Mouse (Mus musculus) midbrain, embryonic 12.5 days (tissue): ENCODE data around the gene Ssbp1. TPM values are rescaled to one million over a fixed set of nuclear protein-coding genes. Genes with fewer than 3 reads are reported as not detected.

Experiments used
- ATAC-seq: fragments of 200-750 bp; cut with Nextera tagmentation; 2 replicates; pipeline ENCODE4 v1.8.0; 2017; ENCODE audit warnings: low read depth, moderate TSS enrichment, moderate library complexity; ENCODE audit not compliant: low FRiP score
- H3K27ac ChIP-seq: fragments of 300-500 bp; sonication (generic); replicated peaks from 2 replicates; pipeline ENCODE4 v1.5.1; 2016; ENCODE audit warnings: mild to moderate bottlenecking
- H3K27me3 ChIP-seq: fragments of 300-500 bp; sonication (generic); 2 replicates; pipeline ENCODE4 v1.6.1; 2016; ENCODE audit warnings: mild to moderate bottlenecking
- H3K36me3 ChIP-seq: fragments of 300-500 bp; sonication (generic); 2 replicates; pipeline ENCODE4 v1.6.1; 2016
- H3K4me1 ChIP-seq: fragments of 300-500 bp; sonication (generic); 2 replicates; pipeline ENCODE4 v1.6.1; 2016
- H3K4me2 ChIP-seq: fragments of 300-500 bp; sonication (generic); replicated peaks from 2 replicates; pipeline ENCODE4 v1.6.1; 2016; ENCODE audit warnings: mild to moderate bottlenecking, moderate library complexity
- H3K4me3 ChIP-seq: fragments of 300-500 bp; sonication (generic); 2 replicates; pipeline ENCODE4 v1.5.1; 2016; ENCODE audit warnings: mild to moderate bottlenecking
- H3K9ac ChIP-seq: fragments of 300-500 bp; sonication (generic); replicated peaks from 2 replicates; pipeline ENCODE4 v1.6.1; 2016; ENCODE audit warnings: mild to moderate bottlenecking, moderate library complexity
- H3K9me3 ChIP-seq: fragments of 300-500 bp; sonication (generic); 2 replicates; pipeline ENCODE4 v1.6.1; 2016; ENCODE audit warnings: mild to moderate bottlenecking
- WGBS: fragments of 180-500 bp; shearing (Covaris S2); methylation state at CpG from one replicate; pipeline ENCODE4 v1.1.7; 2016; 5-methylcytosine and 5-hydroxymethylcytosine counted together
- polyA plus RNA-seq: library from polyadenylated mRNA; unstranded; fragments of >200 nt; fragmentation: Nextera tagmentation; extraction: Ambion mirVana; gene quantifications from 2 replicates; pipeline ENCODE4 v1.2.1, GENCODE M21; 2016

Gene Ssbp1
- 176 and 192 TPM in 2 replicates for polyA plus RNA-seq

DNA sequence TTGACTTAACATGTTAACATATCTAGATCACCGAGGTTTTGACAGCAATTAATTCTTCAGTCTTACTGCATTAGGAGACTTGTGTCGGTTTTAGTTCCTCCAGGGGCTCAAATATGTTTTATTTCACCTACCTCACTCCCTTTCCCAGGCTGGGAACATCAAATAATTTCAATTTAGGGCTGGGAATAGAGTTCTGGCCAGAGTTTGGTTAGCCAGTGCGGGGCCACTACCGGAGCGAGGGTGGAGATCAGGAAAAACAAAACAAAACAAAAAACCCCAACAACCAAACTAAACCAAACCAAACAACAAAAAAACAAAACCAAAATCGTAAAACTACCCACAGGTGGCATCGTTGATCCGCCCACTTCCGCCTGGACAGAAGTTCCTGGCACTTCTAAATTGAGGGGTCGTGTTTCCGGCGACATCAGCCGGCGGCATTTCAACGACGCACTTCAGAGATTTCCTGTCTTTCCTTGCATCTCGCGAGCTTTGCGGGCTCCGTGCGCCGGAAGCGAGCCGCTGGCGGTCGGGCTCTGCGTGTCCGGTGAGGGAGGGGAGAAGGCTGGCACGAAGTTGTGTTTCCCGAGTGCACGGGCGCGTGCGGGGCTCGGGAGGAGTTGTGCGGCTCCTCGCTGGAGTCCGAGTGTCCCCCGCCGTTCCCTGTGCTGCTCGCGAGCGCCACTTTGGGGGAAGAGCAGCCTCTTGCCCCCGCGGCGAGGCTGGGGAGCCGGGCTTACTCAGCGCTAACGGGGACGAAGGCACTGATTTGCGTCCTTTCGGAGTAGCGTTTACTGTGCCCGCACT lies at the start of gene Ssbp1:
Ssbp1 (plus strand) TSS at position 437 of the 804 bp plus-strand sequence.
- Histone ChIP-seq H3K36me3 (peaks cover 26% of the 10 kb centered on the region), H3K4me1 (peaks cover 9% of the 10 kb centered on the region), H3K4me3 (peak within 1 kb of the TSS; percentile 85), H3K9ac (peak within 1 kb of the TSS; percentile 81), H3K4me2 (peak within 1 kb of the TSS; percentile 65), H3K27me3 (no peaks in the 10 kb centered on the region), H3K9me3 (no peaks in the 10 kb centered on the region), H3K27ac (peak within 1 kb of the TSS; percentile 96)
- under 1% methylated on average over 54 of the region's 54 CpGs for WGBS
- ATAC-seq = peak; percentile 98

DNA sequence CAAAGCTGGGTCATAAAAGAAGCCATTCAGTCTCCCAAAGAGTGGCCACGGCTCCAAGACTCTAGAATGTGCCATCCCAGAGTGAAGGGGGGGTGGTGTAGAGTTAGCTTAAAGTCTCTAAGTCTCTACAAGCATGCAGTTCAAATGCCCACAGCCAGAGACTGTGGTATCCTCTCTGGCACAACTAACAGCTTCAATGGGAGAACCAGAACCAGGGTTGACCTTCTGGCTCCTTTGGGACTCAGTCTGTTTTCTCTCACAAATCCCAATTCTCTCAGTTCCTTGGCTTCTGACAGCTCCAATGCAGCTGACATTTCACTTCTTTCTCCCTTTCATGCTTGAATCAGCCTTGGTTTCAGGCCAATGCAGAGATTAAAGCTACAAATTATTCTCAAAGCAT lies 48.1 kb upstream of the Ssbp1 start:
- WGBS = 100% methylated on average over 1 of the region's 1 CpGs
- H3K27me3 ChIP-seq = no peaks in the 10 kb centered on the region
- H3K27ac ChIP-seq = no peak overlapping the region
- no peak for ATAC-seq
- no peak overlapping the region for H3K4me2 ChIP-seq
- no peak overlapping the region for H3K4me3 ChIP-seq
- no peaks in the 10 kb centered on the region for H3K4me1 ChIP-seq
- no peaks in the 10 kb centered on the region for H3K9me3 ChIP-seq
- H3K9ac ChIP-seq = no peak overlapping the region
- 0 out of 2 replicates have a peak, but pooled peaks cover 8% of the 10 kb centered on the region for H3K36me3 ChIP-seq

DNA sequence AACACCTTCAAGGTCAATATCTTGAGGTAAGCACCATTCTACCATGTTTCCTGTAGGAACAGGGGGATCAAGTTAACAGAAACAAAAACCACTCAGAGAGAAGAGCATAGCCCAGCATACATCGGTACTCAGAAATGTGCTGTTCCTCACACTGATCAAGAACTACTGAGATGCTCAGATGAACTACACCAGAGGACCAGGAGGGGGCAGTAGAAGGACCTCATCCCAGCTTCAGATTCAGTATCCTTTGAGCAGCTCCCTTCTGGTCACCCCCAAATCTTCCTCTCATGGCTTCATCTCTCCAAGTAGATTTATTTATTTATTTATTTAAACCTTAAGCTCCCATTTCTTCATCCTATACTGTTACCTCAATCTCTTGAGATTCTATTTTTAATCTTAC lies 47.4 kb upstream of the Ssbp1 start:
- H3K9me3 ChIP-seq = no peaks in the 10 kb centered on the region
- H3K27me3 ChIP-seq = no peaks in the 10 kb centered on the region
- no peaks in the 10 kb centered on the region for H3K4me1 ChIP-seq
- no peak overlapping the region for H3K9ac ChIP-seq
- H3K4me2 ChIP-seq = no peak overlapping the region
- no peak overlapping the region for H3K27ac ChIP-seq
- 60% methylated on average over 1 of the region's 1 CpGs for WGBS
- no peak overlapping the region for H3K4me3 ChIP-seq
- peak; percentile 41; the same call in 1 of the 2 replicates for ATAC-seq
- no peaks in the 10 kb centered on the region for H3K36me3 ChIP-seq

DNA sequence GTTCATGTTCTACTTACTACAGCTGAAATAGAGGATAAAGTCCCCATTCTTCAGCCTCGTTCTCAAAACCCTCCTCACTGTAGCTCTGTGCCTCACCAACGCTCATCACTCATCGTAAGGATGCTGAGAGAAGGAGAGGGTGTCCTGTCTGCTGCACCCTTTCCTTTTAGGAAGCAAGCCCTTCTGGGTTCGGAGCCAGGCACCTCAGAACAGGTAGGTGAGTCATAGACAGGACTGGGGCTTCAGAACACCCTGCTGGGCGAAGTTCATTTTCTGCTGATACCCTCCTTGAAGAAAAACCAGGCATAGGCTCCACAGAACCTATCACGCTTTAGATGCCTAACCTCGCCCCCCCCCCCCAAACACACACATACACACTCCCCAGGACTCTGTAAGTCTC lies 43.7 kb upstream of the Ssbp1 start:
- H3K36me3 ChIP-seq = no peaks in the 10 kb centered on the region
- H3K9ac ChIP-seq = no peak overlapping the region
- H3K27ac ChIP-seq = no peak overlapping the region
- 81% methylated on average over 7 of the region's 7 CpGs for WGBS
- H3K9me3 ChIP-seq = no peaks in the 10 kb centered on the region
- peaks cover 12% of the 10 kb centered on the region for H3K4me1 ChIP-seq
- no peak overlapping the region for H3K4me3 ChIP-seq
- no peak for ATAC-seq
- no peak overlapping the region for H3K4me2 ChIP-seq
- H3K27me3 ChIP-seq = no peaks in the 10 kb centered on the region

DNA sequence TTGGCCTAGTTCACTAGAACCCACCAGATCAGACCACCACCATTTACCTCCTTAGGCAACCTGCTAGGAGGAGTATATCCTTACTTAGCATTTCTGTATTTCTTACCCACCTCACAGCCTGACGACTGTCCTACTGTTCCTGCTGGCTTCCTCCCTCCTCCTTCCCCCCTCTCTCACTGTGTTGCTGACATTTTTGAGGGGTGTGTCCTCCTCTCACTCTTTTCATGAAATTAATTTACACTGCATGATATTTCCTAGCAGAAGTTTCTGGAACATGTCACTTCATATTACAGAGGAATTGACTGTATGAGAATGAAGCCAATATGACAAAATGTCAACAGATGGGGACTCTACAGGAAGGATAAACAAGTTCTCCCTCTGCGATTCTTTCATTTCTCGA lies 42.5 kb upstream of the Ssbp1 start:
- H3K4me1 ChIP-seq = peaks cover 15% of the 10 kb centered on the region
- H3K9me3 ChIP-seq = no peaks in the 10 kb centered on the region
- no peak for ATAC-seq
- no peaks in the 10 kb centered on the region for H3K27me3 ChIP-seq
- no peak overlapping the region for H3K27ac ChIP-seq
- H3K4me3 ChIP-seq = no peak overlapping the region
- H3K4me2 ChIP-seq = no peak overlapping the region
- no peaks in the 10 kb centered on the region for H3K36me3 ChIP-seq
- WGBS = 79% methylated on average over 3 of the region's 3 CpGs
- no peak overlapping the region for H3K9ac ChIP-seq

DNA sequence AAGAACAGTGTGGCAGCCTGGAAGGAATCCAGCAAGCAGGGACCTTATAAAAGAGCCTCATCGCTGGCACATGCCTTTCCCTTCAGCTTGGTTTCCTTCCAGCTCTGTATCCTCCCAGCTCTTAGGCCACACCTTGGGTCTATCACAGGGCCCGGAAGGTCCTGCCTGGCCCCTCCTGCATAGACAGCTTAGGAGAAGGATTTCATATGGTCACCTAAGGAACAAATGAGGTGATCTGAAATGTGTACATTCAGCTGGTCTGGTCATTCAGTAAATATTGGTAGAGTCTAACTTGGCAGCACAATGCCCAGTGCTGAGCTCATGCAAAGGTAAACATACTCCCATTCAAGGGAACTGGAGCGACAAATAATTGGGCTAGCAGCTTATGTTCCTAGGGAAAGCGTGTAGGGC lies 41.6 kb upstream of the Ssbp1 start:
- H3K4me2 ChIP-seq = no peak overlapping the region
- H3K4me3 ChIP-seq = no peak overlapping the region
- ATAC-seq = no peak
- no peaks in the 10 kb centered on the region for H3K36me3 ChIP-seq
- peaks cover 20% of the 10 kb centered on the region for H3K4me1 ChIP-seq
- H3K9me3 ChIP-seq = no peaks in the 10 kb centered on the region
- H3K27me3 ChIP-seq = no peaks in the 10 kb centered on the region
- WGBS = 59% methylated on average over 4 of the region's 4 CpGs
- H3K27ac ChIP-seq = no peak overlapping the region
- H3K9ac ChIP-seq = no peak overlapping the region

DNA sequence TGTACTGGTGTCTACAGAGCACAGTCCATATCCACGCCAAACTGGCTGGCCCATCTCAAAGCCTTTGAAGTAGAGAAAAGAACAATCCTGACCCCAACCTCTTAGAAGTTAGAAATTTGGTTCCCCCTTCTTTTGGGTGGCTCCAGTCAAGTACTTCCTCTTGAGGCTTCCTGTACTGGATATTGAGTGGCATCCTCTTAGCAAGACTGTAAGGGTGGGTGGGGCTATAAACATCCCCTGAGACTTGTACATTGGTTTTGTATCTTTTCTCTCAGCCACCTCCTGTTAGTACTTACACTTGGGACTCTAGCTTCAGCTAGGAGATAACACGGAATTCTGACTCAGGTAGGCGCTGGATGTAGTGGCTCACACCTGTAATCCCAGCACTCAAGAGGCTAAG lies 40.9 kb upstream of the Ssbp1 start:
- no peak overlapping the region for H3K9ac ChIP-seq
- no peak overlapping the region for H3K4me3 ChIP-seq
- no peak overlapping the region for H3K27ac ChIP-seq
- no peaks in the 10 kb centered on the region for H3K36me3 ChIP-seq
- H3K4me1 ChIP-seq = peaks cover 25% of the 10 kb centered on the region
- no peaks in the 10 kb centered on the region for H3K27me3 ChIP-seq
- WGBS = 84% methylated on average over 3 of the region's 3 CpGs
- ATAC-seq = no peak
- no peak overlapping the region for H3K4me2 ChIP-seq
- H3K9me3 ChIP-seq = no peaks in the 10 kb centered on the region

DNA sequence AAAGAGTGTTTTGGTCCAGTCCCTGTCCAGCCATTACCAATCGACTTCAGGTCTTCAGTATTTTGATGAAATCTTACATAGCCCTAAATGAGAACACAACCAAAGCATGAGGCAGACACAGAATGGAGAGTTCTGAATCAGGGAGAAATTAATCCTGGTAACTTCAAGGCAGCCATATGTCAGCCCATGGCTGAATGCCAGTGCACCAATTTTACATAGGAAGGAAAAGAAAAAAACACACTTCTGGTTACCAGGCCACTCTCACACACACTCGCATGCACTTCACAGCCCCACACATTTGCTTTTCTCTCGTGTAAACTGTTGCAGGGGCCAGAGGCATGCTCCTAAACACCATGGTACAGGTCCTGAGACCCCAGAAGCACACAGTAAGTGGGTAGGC lies 40.3 kb upstream of the Ssbp1 start:
- WGBS = 69% methylated on average over 3 of the region's 3 CpGs
- no peak for ATAC-seq
- H3K36me3 ChIP-seq = no peaks in the 10 kb centered on the region
- no peaks in the 10 kb centered on the region for H3K9me3 ChIP-seq
- no peak overlapping the region for H3K4me2 ChIP-seq
- no peak overlapping the region for H3K27ac ChIP-seq
- no peaks in the 10 kb centered on the region for H3K27me3 ChIP-seq
- no peak overlapping the region for H3K9ac ChIP-seq
- H3K4me3 ChIP-seq = no peak overlapping the region
- peaks cover 25% of the 10 kb centered on the region for H3K4me1 ChIP-seq

DNA sequence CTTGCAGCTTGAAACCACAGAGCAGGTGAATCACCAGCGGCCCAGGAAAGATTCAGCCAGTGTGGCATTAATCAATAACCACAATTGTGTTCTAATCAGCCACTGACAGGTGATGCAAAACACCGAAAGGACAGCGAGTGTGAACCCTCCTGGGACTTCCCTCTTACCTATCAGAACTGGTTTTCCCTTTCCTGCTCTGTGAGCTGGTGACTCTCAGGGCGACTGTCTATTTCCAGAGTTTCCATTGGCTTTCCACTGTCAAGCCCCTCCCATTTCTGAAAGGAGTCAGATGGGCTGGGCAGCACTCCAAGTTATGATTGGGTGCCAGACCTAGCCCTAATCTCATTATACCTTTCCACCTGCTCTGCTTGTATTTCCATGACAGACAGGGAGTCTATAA lies 39.8 kb upstream of the Ssbp1 start:
- Histone ChIP-seq H3K27ac (no peak overlapping the region), H3K4me2 (no peak overlapping the region), H3K9me3 (no peaks in the 10 kb centered on the region), H3K4me3 (no peak overlapping the region), H3K9ac (no peak overlapping the region), H3K4me1 (peaks cover 28% of the 10 kb centered on the region), H3K36me3 (no peaks in the 10 kb centered on the region), H3K27me3 (no peaks in the 10 kb centered on the region)
- ATAC-seq = no peak
- WGBS = 69% methylated on average over 4 of the region's 4 CpGs

DNA sequence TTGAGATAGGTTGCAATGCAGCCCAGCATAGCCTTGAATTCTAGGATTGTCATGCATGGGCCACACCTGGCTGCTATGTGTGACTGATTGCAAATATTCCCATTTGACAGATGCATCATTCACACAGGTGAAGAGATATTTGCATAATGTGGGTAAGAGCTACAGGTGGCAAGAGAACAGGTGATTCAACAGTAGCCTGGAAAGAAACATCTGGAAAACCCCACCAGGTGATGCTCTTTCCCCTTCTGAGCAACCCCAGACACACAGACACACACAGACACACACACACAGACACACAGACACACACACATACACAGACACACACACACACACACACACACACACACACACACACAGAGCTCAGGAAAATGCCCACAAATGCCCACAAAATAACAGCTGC lies 39.3 kb upstream of the Ssbp1 start:
- H3K4me1 ChIP-seq = peaks cover 28% of the 10 kb centered on the region
- H3K9me3 ChIP-seq = no peaks in the 10 kb centered on the region
- ATAC-seq = no peak
- H3K27me3 ChIP-seq = no peaks in the 10 kb centered on the region
- no peak overlapping the region for H3K27ac ChIP-seq
- no peak overlapping the region for H3K9ac ChIP-seq
- H3K4me2 ChIP-seq = no peak overlapping the region
- no peak overlapping the region for H3K4me3 ChIP-seq
- no peaks in the 10 kb centered on the region for H3K36me3 ChIP-seq

DNA sequence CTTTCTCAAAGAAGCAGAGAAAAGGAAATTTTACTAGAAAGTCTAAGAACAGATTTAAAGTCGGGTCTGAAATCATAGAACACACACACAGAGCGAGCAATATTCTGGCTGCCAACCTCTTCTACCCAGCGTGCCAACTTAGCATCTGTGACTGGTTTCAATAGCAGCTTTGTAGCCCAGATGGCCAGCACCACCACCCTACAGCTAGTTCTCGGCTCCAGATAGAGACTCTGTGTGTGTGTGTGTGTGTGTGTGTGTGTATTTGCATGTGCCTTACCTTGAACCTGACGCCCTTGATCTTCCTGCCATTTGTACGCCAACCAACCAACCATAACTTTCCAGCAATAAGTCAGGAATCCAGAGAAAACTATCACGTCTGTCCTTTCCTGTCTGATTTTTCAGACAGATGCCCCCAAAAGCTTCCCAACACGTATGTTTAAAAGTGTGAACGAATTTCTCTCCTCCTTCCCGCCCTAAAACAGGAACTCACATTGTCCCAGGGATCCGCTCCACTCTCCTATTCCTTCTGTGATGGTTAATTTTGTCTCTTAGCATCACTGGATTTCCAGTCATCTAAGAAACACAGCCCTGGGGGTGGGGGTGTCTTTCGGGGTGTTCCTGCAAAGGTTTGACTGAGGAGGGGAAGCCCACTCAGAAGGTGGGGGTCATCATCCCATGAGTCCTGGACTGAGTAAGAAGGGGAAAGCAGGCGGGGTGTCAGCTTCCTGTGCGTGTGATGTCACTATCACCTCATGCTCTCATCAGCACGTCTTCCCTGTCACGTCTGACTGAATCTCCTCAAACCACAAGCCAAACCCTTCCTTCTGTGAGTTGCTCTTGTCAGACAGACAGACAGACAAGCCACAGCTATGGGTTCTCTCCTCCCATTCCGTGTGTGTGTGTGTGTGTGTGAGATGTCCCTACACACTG lies 38.5 kb upstream of the Ssbp1 start:
- Histone ChIP-seq H3K4me3 (no peak overlapping the region), H3K36me3 (no peaks in the 10 kb centered on the region), H3K4me2 (no peak overlapping the region), H3K9me3 (no peaks in the 10 kb centered on the region), H3K4me1 (peaks cover 28% of the 10 kb centered on the region), H3K9ac (no peak overlapping the region), H3K27ac (no peak overlapping the region), H3K27me3 (peaks cover 2% of the 10 kb centered on the region; the same call in 1 of the 2 replicates)
- no peak for ATAC-seq
- WGBS = 89% methylated on average over 17 of the region's 17 CpGs

DNA sequence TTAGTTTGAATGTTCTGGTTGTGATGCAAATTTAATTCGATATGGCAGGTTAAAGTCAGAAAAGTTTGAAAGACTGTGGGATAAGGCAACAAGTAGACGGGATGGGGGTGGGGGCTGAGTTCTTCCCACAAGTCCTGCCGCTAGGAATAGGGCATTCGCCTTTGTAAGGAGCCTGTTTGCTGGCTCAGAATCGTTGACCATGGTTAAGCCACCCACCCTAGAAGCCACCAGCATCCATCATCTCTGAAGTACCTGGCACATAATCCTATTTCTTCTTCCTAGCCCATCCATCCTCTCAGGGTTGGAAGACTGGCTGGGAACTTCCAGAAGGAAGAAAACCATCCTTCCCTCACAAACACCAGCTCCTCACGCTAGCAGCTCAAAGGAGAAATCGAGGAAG lies 36.5 kb upstream of the Ssbp1 start:
- Histone ChIP-seq H3K9ac (peak overlapping the region; percentile 80), H3K4me2 (peak overlapping the region; percentile 82), H3K27ac (peak overlapping the region; percentile 77; the same call in 1 of the 2 replicates), H3K9me3 (no peaks in the 10 kb centered on the region), H3K36me3 (no peaks in the 10 kb centered on the region), H3K4me3 (peak overlapping the region; percentile 74), H3K4me1 (peaks cover 24% of the 10 kb centered on the region), H3K27me3 (peaks cover 11% of the 10 kb centered on the region; the same call in 1 of the 2 replicates)
- WGBS = 8% methylated on average over 7 of the region's 7 CpGs
- no peak for ATAC-seq
